Mouse (Mus musculus): Measurements from ENCODE around the gene Tnfaip8l1.

DNA sequence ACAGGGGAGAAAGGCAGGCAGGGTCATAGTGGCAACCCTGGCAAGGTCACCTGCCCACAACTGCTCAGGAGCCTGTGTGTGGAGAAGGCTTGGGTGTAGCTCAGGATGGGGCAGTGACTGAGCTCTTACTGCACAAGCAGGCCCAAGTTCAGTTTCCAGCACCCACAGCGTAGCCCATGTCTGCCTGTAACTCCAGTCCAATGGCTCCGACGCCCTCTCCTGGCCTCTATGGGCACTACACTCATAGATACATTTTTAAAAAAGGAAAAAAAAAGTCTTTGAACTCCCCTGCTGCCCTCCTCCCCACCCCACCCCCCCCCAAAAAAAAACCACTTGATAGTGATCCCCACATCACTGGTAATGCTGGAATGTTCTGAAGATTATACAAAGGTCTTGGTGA, 39.4 kb downstream of the Tnfaip8l1 start:
- TF ChIP-seq CTCF (IDR thresholded peaks at IDR 0.05; ENCODE audit: low read depth, low read length) (no peak), TAL1 (conservative IDR thresholded peaks at IDR 0.05; ENCODE audit: low read depth, low read length) (no peak), POLR2AphosphoS5 (IDR thresholded peaks at IDR 0.05; ENCODE audit: insufficient replicate concordance, low read depth, low read length) (no peak)

Data from G1E (cell line).